ENCODE assay signal across 8 mouse cellular contexts in the genomic region with DNA sequence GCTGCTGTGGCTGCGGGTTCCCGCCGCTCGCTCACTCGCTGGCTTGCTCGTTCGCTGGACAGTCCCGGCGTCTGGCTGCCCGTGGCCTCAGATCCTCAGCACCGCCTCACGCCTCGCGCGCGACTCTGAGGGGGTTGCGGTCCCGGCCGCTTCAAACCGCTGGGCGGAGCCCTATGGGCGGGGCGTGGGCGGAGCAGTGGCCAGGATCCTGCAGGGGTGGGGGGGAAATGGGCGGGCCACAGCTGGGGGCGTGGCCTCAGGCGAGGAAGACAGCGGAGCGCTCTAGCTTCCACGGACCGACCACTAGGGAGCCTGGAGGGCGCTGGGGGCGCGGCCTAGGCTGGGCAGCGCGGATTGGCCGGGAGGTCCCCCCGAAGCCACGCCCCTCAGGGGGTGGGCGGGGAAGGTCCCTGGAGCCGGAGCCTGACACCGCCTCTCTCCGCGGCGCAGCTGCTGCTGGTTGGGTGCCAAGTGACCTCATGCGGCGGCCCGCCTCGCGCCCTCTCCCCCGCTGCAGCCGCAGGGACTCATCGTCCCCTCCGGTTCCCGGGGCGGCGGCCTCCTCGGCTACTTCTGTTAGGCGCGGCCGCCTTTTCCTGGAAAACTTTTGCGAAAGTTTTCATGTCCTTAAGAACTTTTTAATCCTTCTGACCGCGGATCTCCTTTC. TPM values are rescaled to one million over a fixed set of nuclear protein-coding genes. Genes with fewer than 3 reads are reported as not detected.
DNase-seq lines count a peak whose midpoint lies in the region; ATAC-seq and TF ChIP-seq lines count a peak whose summit lies in the region.

A gene (minus strand): TSS at position 175 of the 667 bp plus-strand sequence.

- peak; percentile 66 for TF ChIP-seq CTCF in heart, adult 2 months (IDR thresholded peaks at IDR 0.05)

- H3K9me3 ChIP-seq in embryonic facial prominence, embryonic 14.5 days (ENCODE audit: control insufficient read depth, low read length), result no peaks in the 10 kb centered on the region
- H3K9me3 ChIP-seq in limb, embryonic 13.5 days, result no peaks in the 10 kb centered on the region
- H3K9me3 ChIP-seq in midbrain, embryonic 16.5 days (replicated peaks; ENCODE audit: control insufficient read depth, low read length, poor library complexity, severe bottlenecking), result no peaks in the 10 kb centered on the region

- peak; percentile 96 for TF ChIP-seq POLR2A in heart, adult 2 months (IDR thresholded peaks at IDR 0.05; ENCODE audit: insufficient read depth, low read depth, low read length)

- peaks cover 30% of the 10 kb centered on the region for H3K4me1 ChIP-seq in embryonic facial prominence, embryonic 14.5 days (ENCODE audit: control insufficient read depth, insufficient read depth, low read length)
- peaks cover 18% of the 10 kb centered on the region for H3K4me1 ChIP-seq in heart, adult 2 months (ENCODE audit: control insufficient read depth, insufficient read depth, low read length)
- peaks cover 39% of the 10 kb centered on the region for H3K4me1 ChIP-seq in limb, embryonic 13.5 days
- H3K4me1 ChIP-seq in midbrain, embryonic 16.5 days (ENCODE audit: control insufficient read depth, insufficient read depth, low read length), result peaks cover 26% of the 10 kb centered on the region

- peak within 1 kb of the TSS; percentile 75 for H3K4me2 ChIP-seq in embryonic facial prominence, embryonic 14.5 days (ENCODE audit: low read depth, low read length)
- peak within 1 kb of the TSS; percentile 73 for H3K4me2 ChIP-seq in limb, embryonic 13.5 days (replicated peaks)
- peak within 1 kb of the TSS; percentile 92 for H3K4me2 ChIP-seq in midbrain, embryonic 16.5 days (ENCODE audit: low read length)

- H3K27ac ChIP-seq in embryonic facial prominence, embryonic 14.5 days (replicated peaks; ENCODE audit: low read depth, low read length), result peak within 1 kb of the TSS; percentile 96
- peak within 1 kb of the TSS; percentile 96 for H3K27ac ChIP-seq in heart, adult 2 months
- H3K27ac ChIP-seq in limb, embryonic 13.5 days, result peak within 1 kb of the TSS; percentile 96
- peak within 1 kb of the TSS; percentile 85 for H3K27ac ChIP-seq in midbrain, embryonic 16.5 days (ENCODE audit: low read length)

- H3K9ac ChIP-seq in embryonic facial prominence, embryonic 14.5 days (ENCODE audit: low read depth, low read length), result peak within 1 kb of the TSS; percentile 93
- H3K9ac ChIP-seq in heart, adult 2 months (ENCODE audit: low read depth, low read length), result peak within 1 kb of the TSS; percentile 94
- peak within 1 kb of the TSS; percentile 95 for H3K9ac ChIP-seq in limb, embryonic 13.5 days
- peak within 1 kb of the TSS; percentile 84 for H3K9ac ChIP-seq in midbrain, embryonic 16.5 days (ENCODE audit: low read depth, low read length)

- peak within 1 kb of the TSS; percentile 94 for H3K4me3 ChIP-seq in embryonic facial prominence, embryonic 14.5 days (ENCODE audit: low read depth, low read length)
- peak within 1 kb of the TSS; percentile 94 for H3K4me3 ChIP-seq in heart, adult 2 months
- peak within 1 kb of the TSS; percentile 92 for H3K4me3 ChIP-seq in limb, embryonic 13.5 days
- H3K4me3 ChIP-seq in midbrain, embryonic 16.5 days (ENCODE audit: low read depth, low read length), result peak within 1 kb of the TSS; percentile 91

- intact Hi-C loops in heart, adult 2 months (cut with DNase I), result loop anchor here (2.0 kb wide), 1 partner anchor 40 kb away; no protein-coding TSS in a partner anchor

- no peaks in the 10 kb centered on the region for H3K36me3 ChIP-seq in embryonic facial prominence, embryonic 14.5 days (ENCODE audit: control insufficient read depth, insufficient read depth, low read length)
- peaks cover 19% of the 10 kb centered on the region for H3K36me3 ChIP-seq in heart, adult 2 months (ENCODE audit: control insufficient read depth, insufficient read depth, low read length)
- no peaks in the 10 kb centered on the region for H3K36me3 ChIP-seq in limb, embryonic 13.5 days
- H3K36me3 ChIP-seq in midbrain, embryonic 16.5 days (ENCODE audit: control insufficient read depth, insufficient read depth, low read length), result no peaks in the 10 kb centered on the region

- WGBS in embryonic facial prominence, embryonic 14.5 days, result under 1% methylated on average over 19 of the region's 64 CpGs
- WGBS in heart, adult 2 months, result under 1% methylated on average over 64 of the region's 64 CpGs
- WGBS in limb, embryonic 13.5 days, result under 1% methylated on average over 59 of the region's 64 CpGs
- WGBS in midbrain, embryonic 16.5 days, result 0% methylated on average over 48 of the region's 64 CpGs

- peak; percentile 96 for DNase-seq in 3T3-L1 (ENCODE audit: low read depth, low spot score)
- DNase-seq in adrenal gland, postnatal 4 days (ENCODE audit: low spot score in 2 of 2), result peak; percentile 99 to 100
- DNase-seq in embryonic facial prominence, embryonic 14.5 days (ENCODE audit: low spot score), result peak; percentile 99
- DNase-seq in heart, adult 2 months, result peak; percentile 100
- DNase-seq in kidney, adult 8-10 months, result peak; percentile 99
- peak; percentile 99 to 100 for DNase-seq in spleen, postnatal 10 days (ENCODE audit: low spot score in 2 of 2)

- H3K27me3 ChIP-seq in embryonic facial prominence, embryonic 14.5 days (replicated peaks; ENCODE audit: control insufficient read depth, insufficient read depth, low read length), result no peaks in the 10 kb centered on the region
- no peaks in the 10 kb centered on the region for H3K27me3 ChIP-seq in heart, adult 2 months (ENCODE audit: control insufficient read depth, insufficient read depth, low read length)
- H3K27me3 ChIP-seq in limb, embryonic 13.5 days, result peaks cover 15% of the 10 kb centered on the region
- peaks cover 3% of the 10 kb centered on the region; the same call in 1 of the 2 replicates for H3K27me3 ChIP-seq in midbrain, embryonic 16.5 days (ENCODE audit: control insufficient read depth, insufficient read depth, low read depth, low read length)

- no peak for TF ChIP-seq EP300 in heart, adult 2 months (IDR thresholded peaks at IDR 0.05; ENCODE audit: insufficient read depth, low read depth, low read length)

- 0 out of 2 replicates have a peak, but pooled peaks cover 3% of the 10 kb centered on the region for H3K79me2 ChIP-seq in heart, adult 2 months (replicated peaks; ENCODE audit: control insufficient read depth, insufficient read depth, low read length)

- ATAC-seq in embryonic facial prominence, embryonic 14.5 days (ENCODE audit: low read depth), result peak; percentile 99
- ATAC-seq in limb, embryonic 13.5 days (ENCODE audit: low FRiP score, low read depth), result peak; percentile 99
- ATAC-seq in midbrain, embryonic 16.5 days, result peak; percentile 97

RNA-seq across cellular contexts. Expression of the gene that starts here (rescaled TPM):
- 10 to 100 TPM; 83.9 to 96.2 TPM for total RNA-seq in adrenal gland, postnatal 4 days (2021)
- 97.5 and 100 TPM in 2 replicates for polyA plus RNA-seq in embryonic facial prominence, embryonic 14.5 days (2014; fragmentation: Nextera tagmentation; extraction: Ambion mirVana)
- total RNA-seq in heart, adult 2 months (2021), result 100 to 1,000 TPM; 248 to 249 TPM
- polyA plus RNA-seq in heart, adult 2 months (2012; rRNA removed), result 148 and 227 TPM in 2 replicates
- 137 and 146 TPM in 2 replicates for polyA plus RNA-seq in limb, embryonic 13.5 days (2015; fragmentation: Nextera tagmentation; extraction: Ambion mirVana)
- 49.2 and 55.6 TPM in 2 replicates for polyA plus RNA-seq in midbrain, embryonic 16.5 days (2015; fragmentation: Nextera tagmentation; extraction: Ambion mirVana)

Comparison
In these comparisons a context has a peak if more than half of its experiments do, and no peak if none do; other contexts are left out.
1. Peak in every context shown above with its lines: DNase-seq, ATAC-seq, H3K4me3 ChIP-seq and H3K27ac ChIP-seq.